Mouse (Mus musculus) embryonic facial prominence, embryonic 14.5 days (tissue): ENCODE measurements at regions not wholly inside any gene's neighbourhood (a gene's known extent, or its start where the extent isn't known, plus 50 kb on each side); places are given as distances from the start of the nearest gene placed in this dataset.
A peak's percentile ranks its signal among the peaks of the same experiment; 100 is the strongest.

Experiments used
- ATAC-seq: fragments of 200-750 bp; cut with Nextera tagmentation; 2 replicates; pipeline ENCODE4 v1.8.0; 2017; ENCODE audit warnings: low read depth, moderate number of reproducible peaks, moderate TSS enrichment
- DNase-seq: peaks from one replicate; pipeline ENCODE4 v3.0.0-alpha.2; 2015; ENCODE audit warnings: low spot score
- H3K27ac ChIP-seq: fragments of 300-500 bp; sonication (generic); replicated peaks from 2 replicates; pipeline ENCODE4 v1.5.1; 2014; ENCODE audit warnings: low read depth, mild to moderate bottlenecking, low read length, moderate library complexity
- H3K27me3 ChIP-seq: fragments of 300-500 bp; sonication (generic); replicated peaks from 2 replicates; pipeline ENCODE4 v1.6.1; 2014; ENCODE audit warnings: low read length; ENCODE audit not compliant: control insufficient read depth, insufficient read depth
- H3K36me3 ChIP-seq: fragments of 300-500 bp; sonication (generic); 2 replicates; pipeline ENCODE4 v1.6.1; 2014; ENCODE audit warnings: low read length, mixed read lengths; ENCODE audit not compliant: control insufficient read depth, insufficient read depth
- H3K4me1 ChIP-seq: fragments of 300-500 bp; sonication (generic); 2 replicates; pipeline ENCODE4 v1.6.1; 2014; ENCODE audit warnings: antibody characterized with exemption, low read length; ENCODE audit not compliant: control insufficient read depth, insufficient read depth
- H3K4me2 ChIP-seq: fragments of 300-500 bp; sonication (generic); 2 replicates; pipeline ENCODE4 v1.6.1; 2014; ENCODE audit warnings: low read depth, mild to moderate bottlenecking, low read length, moderate library complexity, mixed read lengths
- H3K4me3 ChIP-seq: fragments of 300-500 bp; sonication (generic); 2 replicates; pipeline ENCODE4 v1.5.1; 2014; ENCODE audit warnings: low read depth, mild to moderate bottlenecking, low read length
- H3K9ac ChIP-seq: fragments of 300-500 bp; sonication (generic); 2 replicates; pipeline ENCODE4 v1.6.1; 2014; ENCODE audit warnings: low read depth, mild to moderate bottlenecking, low read length, moderate library complexity, mixed read lengths
- H3K9me3 ChIP-seq: fragments of 300-500 bp; sonication (generic); 2 replicates; pipeline ENCODE4 v1.6.1; 2016; ENCODE audit warnings: low read length; ENCODE audit not compliant: control insufficient read depth
- WGBS: fragments of 180-500 bp; shearing (Covaris S2); extraction: QIAGEN DNeasy Blood & Tissue Kit; methylation state at CpG from one replicate; pipeline ENCODE4 v1.1.7; 2014; 5-methylcytosine and 5-hydroxymethylcytosine counted together

- WGBS = 83% methylated on average over 3 of the region's 3 CpGs
- no peak for ATAC-seq
Measured at GRCm38 (mm10) chr17:41525101-41525500, 590.3 kb upstream of the Cenpq start.

GRCm38 (mm10) chr17:41512041-41512440 lies 577.2 kb upstream of the Cenpq start:
- no peaks in the 10 kb centered on the region for H3K4me1 ChIP-seq
- H3K9ac ChIP-seq = no peak overlapping the region
- no peak overlapping the region for H3K27ac ChIP-seq
- no peaks in the 10 kb centered on the region for H3K36me3 ChIP-seq
- H3K9me3 ChIP-seq = no peaks in the 10 kb centered on the region
- ATAC-seq = no peak
- no peak overlapping the region for H3K4me3 ChIP-seq
- H3K4me2 ChIP-seq = no peak overlapping the region
- H3K27me3 ChIP-seq = no peaks in the 10 kb centered on the region
- peak; percentile 48 for DNase-seq

More at GRCm38 (mm10) chr17:41525101-41525500, 590.3 kb upstream of the Cenpq start:
- no peak for DNase-seq
- no peaks in the 10 kb centered on the region for H3K9me3 ChIP-seq
- no peaks in the 10 kb centered on the region for H3K27me3 ChIP-seq
- no peak overlapping the region for H3K4me3 ChIP-seq
- no peak overlapping the region for H3K9ac ChIP-seq
- H3K27ac ChIP-seq = no peak overlapping the region
- H3K4me1 ChIP-seq = no peaks in the 10 kb centered on the region
- H3K4me2 ChIP-seq = no peak overlapping the region
- H3K36me3 ChIP-seq = no peaks in the 10 kb centered on the region

DNA sequence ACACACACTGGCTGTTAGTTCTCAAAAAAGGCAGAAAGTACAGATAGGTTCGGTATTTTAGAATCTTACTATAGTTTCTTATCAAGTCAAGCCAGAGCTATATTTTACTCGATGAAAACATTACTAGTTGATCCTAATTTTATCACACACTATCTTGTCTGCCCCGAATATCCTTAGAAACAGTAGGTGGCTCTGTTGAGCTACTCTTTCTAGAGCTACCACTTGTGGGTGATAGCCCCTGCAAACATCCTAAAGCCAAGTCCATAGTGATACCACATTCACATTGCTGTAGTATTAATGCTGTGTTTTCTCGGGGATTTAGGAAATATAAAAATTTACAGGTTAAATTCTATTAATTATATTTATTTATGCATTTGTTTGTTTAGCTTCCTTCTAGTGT lies 570.2 kb upstream of the Cenpq start:
- 40% methylated on average over 4 of the region's 4 CpGs for WGBS

More for the DNA sequence above, 570.2 kb upstream of the Cenpq start:
- peak; percentile 5 for DNase-seq
- Histone ChIP-seq H3K27me3 (no peaks in the 10 kb centered on the region), H3K9me3 (no peaks in the 10 kb centered on the region), H3K27ac (no peak overlapping the region), H3K4me3 (no peak overlapping the region), H3K9ac (no peak overlapping the region), H3K4me1 (no peaks in the 10 kb centered on the region), H3K36me3 (no peaks in the 10 kb centered on the region), H3K4me2 (no peak overlapping the region)
- ATAC-seq = no peak
